Mouse (Mus musculus) kidney, embryonic 16.5 days (tissue): Measurements from ENCODE around the gene Bdkrb1. TPM values are rescaled to one million over a fixed set of nuclear protein-coding genes. Genes with fewer than 3 reads are reported as not detected.
A peak's percentile ranks its signal among the peaks of the same experiment; 100 is the strongest.

ENCODE experiments used
- ATAC-seq: fragments of 200-750 bp; cut with Nextera tagmentation; 2 replicates; pipeline ENCODE4 v1.8.0; 2017; ENCODE audit warnings: moderate TSS enrichment; ENCODE audit not compliant: low FRiP score, low TSS enrichment
- H3K27ac ChIP-seq: fragments of 300-500 bp; sonication (generic); 2 replicates; pipeline ENCODE4 v1.5.1; 2014; ENCODE audit warnings: low read length
- H3K27me3 ChIP-seq: fragments of 300-500 bp; sonication (generic); 2 replicates; pipeline ENCODE4 v1.6.1; 2014; ENCODE audit warnings: low read length, control low read depth, mixed read lengths; ENCODE audit not compliant: insufficient read depth
- H3K36me3 ChIP-seq: fragments of 300-500 bp; sonication (generic); 2 replicates; pipeline ENCODE4 v1.6.1; 2014; ENCODE audit warnings: low read length, control low read depth, mixed read lengths; ENCODE audit not compliant: insufficient read depth
- H3K4me1 ChIP-seq: fragments of 300-500 bp; sonication (generic); 2 replicates; pipeline ENCODE4 v1.6.1; 2014; ENCODE audit warnings: low read length, control low read depth, mixed read lengths; ENCODE audit not compliant: insufficient read depth
- H3K4me2 ChIP-seq: fragments of 300-500 bp; sonication (generic); replicated peaks from 2 replicates; pipeline ENCODE4 v1.6.1; 2014; ENCODE audit warnings: low read depth, low read length
- H3K4me3 ChIP-seq: fragments of 300-500 bp; sonication (generic); 2 replicates; pipeline ENCODE4 v1.5.1; 2014; ENCODE audit warnings: mild to moderate bottlenecking, low read length
- H3K9ac ChIP-seq: fragments of 300-500 bp; sonication (generic); replicated peaks from 2 replicates; pipeline ENCODE4 v1.6.1; 2014; ENCODE audit warnings: low read length
- H3K9me3 ChIP-seq: fragments of 300-500 bp; sonication (generic); 2 replicates; pipeline ENCODE4 v1.6.1; 2016; ENCODE audit warnings: low read length, control low read depth
- WGBS: fragments of 180-500 bp; shearing (Covaris S2); extraction: QIAGEN DNeasy Blood & Tissue Kit; methylation state at CpG from one replicate; pipeline ENCODE4 v1.1.7; 2014; 5-methylcytosine and 5-hydroxymethylcytosine counted together
- polyA plus RNA-seq: library from polyadenylated mRNA; unstranded; fragments of >200 nt; fragmentation: Nextera tagmentation; extraction: Ambion mirVana; gene quantifications from 2 replicates; pipeline ENCODE4 v1.2.1, GENCODE M21; 2015

Gene Bdkrb1
- polyA plus RNA-seq, 1 experiment from 2014 or later: not detected

GRCm38 (mm10) chr12:105611748-105612147 is 8.9 kb downstream of the Bdkrb1 start:
- Histone ChIP-seq H3K27me3 (no peaks in the 10 kb centered on the region), H3K27ac (no peak overlapping the region), H3K9ac (no peak overlapping the region), H3K4me2 (no peak overlapping the region), H3K4me1 (no peaks in the 10 kb centered on the region), H3K9me3 (no peaks in the 10 kb centered on the region), H3K4me3 (no peak overlapping the region), H3K36me3 (peaks cover 12% of the 10 kb centered on the region)
- peak; percentile 55; the same call in 1 of the 2 replicates for ATAC-seq
- WGBS: 17% methylated on average over 7 of the region's 7 CpGs

GRCm38 (mm10) chr12:105613559-105613958 is 10.7 kb downstream of the Bdkrb1 start:
- H3K27ac ChIP-seq: no peak overlapping the region
- H3K9me3 ChIP-seq: no peaks in the 10 kb centered on the region
- H3K4me2 ChIP-seq: no peak overlapping the region
- H3K4me1 ChIP-seq: no peaks in the 10 kb centered on the region
- H3K4me3 ChIP-seq: no peak overlapping the region
- WGBS: 86% methylated on average over 10 of the region's 10 CpGs
- ATAC-seq: no peak
- H3K36me3 ChIP-seq: peaks cover 26% of the 10 kb centered on the region
- H3K27me3 ChIP-seq: no peaks in the 10 kb centered on the region
- no peak overlapping the region for H3K9ac ChIP-seq

- WGBS: 96% methylated on average over 7 of the region's 7 CpGs
- H3K4me2 ChIP-seq: no peak overlapping the region
- H3K9ac ChIP-seq: no peak overlapping the region
- H3K4me1 ChIP-seq: no peaks in the 10 kb centered on the region
- peaks cover 55% of the 10 kb centered on the region for H3K36me3 ChIP-seq
- H3K27ac ChIP-seq: no peak overlapping the region
- no peak overlapping the region for H3K4me3 ChIP-seq
- no peak for ATAC-seq
- no peaks in the 10 kb centered on the region for H3K9me3 ChIP-seq
- no peaks in the 10 kb centered on the region for H3K27me3 ChIP-seq
Measured at GRCm38 (mm10) chr12:105622048-105622447, 19.2 kb downstream of the Bdkrb1 start.

- Histone ChIP-seq H3K4me2 (no peak overlapping the region), H3K9me3 (no peaks in the 10 kb centered on the region), H3K36me3 (peaks cover 53% of the 10 kb centered on the region), H3K27ac (no peak overlapping the region), H3K27me3 (no peaks in the 10 kb centered on the region), H3K4me3 (no peak overlapping the region), H3K9ac (no peak overlapping the region), H3K4me1 (no peaks in the 10 kb centered on the region)
- 52% methylated on average over 12 of the region's 12 CpGs for WGBS
- peak; percentile 46; the same call in 1 of the 2 replicates for ATAC-seq
Measured at GRCm38 (mm10) chr12:105622981-105623539, 20.2 kb downstream of the Bdkrb1 start.

- Histone ChIP-seq H3K36me3 (peaks cover 47% of the 10 kb centered on the region), H3K4me1 (no peaks in the 10 kb centered on the region)
- WGBS: 26% methylated on average over 7 of the region's 7 CpGs
Measured at GRCm38 (mm10) chr12:105625798-105626197, 22.9 kb downstream of the Bdkrb1 start.

GRCm38 (mm10) chr12:105634374-105635067 is 31.6 kb downstream of the Bdkrb1 start:
- no peak for ATAC-seq
- Histone ChIP-seq H3K36me3 (peaks cover 67% of the 10 kb centered on the region), H3K4me3 (no peak overlapping the region), H3K27me3 (no peaks in the 10 kb centered on the region), H3K27ac (no peak overlapping the region), H3K9ac (no peak overlapping the region), H3K4me2 (no peak overlapping the region), H3K9me3 (no peaks in the 10 kb centered on the region), H3K4me1 (no peaks in the 10 kb centered on the region)
- 93% methylated on average over 13 of the region's 13 CpGs for WGBS

More at GRCm38 (mm10) chr12:105625798-105626197, 22.9 kb downstream of the Bdkrb1 start:
- Histone ChIP-seq H3K4me2 (no peak overlapping the region), H3K27ac (no peak overlapping the region), H3K9me3 (no peaks in the 10 kb centered on the region), H3K9ac (no peak overlapping the region), H3K4me3 (no peak overlapping the region), H3K27me3 (no peaks in the 10 kb centered on the region)
- no peak; the same call in 1 of the 2 replicates for ATAC-seq

- no peak overlapping the region for H3K9ac ChIP-seq
- WGBS: 91% methylated on average over 9 of the region's 9 CpGs
- H3K9me3 ChIP-seq: no peaks in the 10 kb centered on the region
- H3K4me1 ChIP-seq: no peaks in the 10 kb centered on the region
- H3K4me2 ChIP-seq: no peak overlapping the region
- peaks cover 76% of the 10 kb centered on the region for H3K36me3 ChIP-seq
- ATAC-seq: no peak
- H3K4me3 ChIP-seq: no peak overlapping the region
- no peak overlapping the region for H3K27ac ChIP-seq
- no peaks in the 10 kb centered on the region for H3K27me3 ChIP-seq
Measured at GRCm38 (mm10) chr12:105636551-105636950, 33.7 kb downstream of the Bdkrb1 start.

- H3K9ac ChIP-seq: no peak overlapping the region
- peaks cover 83% of the 10 kb centered on the region for H3K36me3 ChIP-seq
- no peak overlapping the region for H3K4me3 ChIP-seq
- H3K27ac ChIP-seq: no peak overlapping the region
- no peak overlapping the region for H3K4me2 ChIP-seq
- H3K27me3 ChIP-seq: no peaks in the 10 kb centered on the region
- H3K4me1 ChIP-seq: no peaks in the 10 kb centered on the region
- no peak for ATAC-seq
- WGBS: 78% methylated on average over 4 of the region's 4 CpGs
- H3K9me3 ChIP-seq: no peaks in the 10 kb centered on the region
Measured at GRCm38 (mm10) chr12:105637554-105637953, 34.7 kb downstream of the Bdkrb1 start.

GRCm38 (mm10) chr12:105642770-105643321 is 40.0 kb downstream of the Bdkrb1 start:
- Histone ChIP-seq H3K4me2 (no peak overlapping the region), H3K4me1 (no peaks in the 10 kb centered on the region), H3K4me3 (no peak overlapping the region), H3K36me3 (peaks cover 81% of the 10 kb centered on the region), H3K27ac (no peak overlapping the region), H3K9ac (no peak overlapping the region), H3K9me3 (no peaks in the 10 kb centered on the region), H3K27me3 (no peaks in the 10 kb centered on the region)
- WGBS: 94% methylated on average over 11 of the region's 11 CpGs
- ATAC-seq: no peak
